Mouse (Mus musculus): ENCODE measurements at regions not wholly inside any gene's neighbourhood (a gene's known extent, or its start where the extent isn't known, plus 50 kb on each side); places are given as distances from the start of the nearest gene placed in this dataset.

DNA sequence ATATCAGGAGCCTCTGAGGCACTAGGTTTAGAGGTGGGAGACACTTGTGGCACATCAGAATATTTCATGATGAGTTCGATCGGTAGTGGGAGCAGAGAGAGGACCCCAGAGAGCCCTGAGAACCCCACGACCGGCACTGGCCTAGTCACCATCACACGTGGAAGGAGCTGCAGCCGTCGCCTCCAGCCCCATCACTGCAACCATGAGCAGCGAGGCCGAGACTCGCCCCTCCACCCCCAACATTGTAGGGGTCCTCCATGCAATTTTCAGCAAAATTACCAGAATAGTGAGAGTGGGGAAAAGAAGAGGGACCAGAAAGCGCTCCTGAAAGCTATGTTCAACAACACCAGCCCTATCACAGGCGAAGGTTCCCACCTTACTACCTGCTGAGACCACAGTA, 297.0 kb downstream of the Edem1 start:
- ATAC-seq (ENCODE audit: extremely low read depth, insufficient number of reproducible peaks, low FRiP score, low TSS enrichment), result no peak
- Histone ChIP-seq H3K4me2 (no peak overlapping the region), H3K4me3 (no peak overlapping the region), H3K9me3 (peaks cover 15% of the 10 kb centered on the region), H3K4me1 (no peaks in the 10 kb centered on the region), H3K9ac (no peak overlapping the region), H3K27ac (replicated peaks) (no peak overlapping the region), H3K27me3 (replicated peaks) (no peaks in the 10 kb centered on the region), H3K36me3 (no peaks in the 10 kb centered on the region)
- 82% methylated on average over 12 of the region's 12 CpGs for WGBS

DNA sequence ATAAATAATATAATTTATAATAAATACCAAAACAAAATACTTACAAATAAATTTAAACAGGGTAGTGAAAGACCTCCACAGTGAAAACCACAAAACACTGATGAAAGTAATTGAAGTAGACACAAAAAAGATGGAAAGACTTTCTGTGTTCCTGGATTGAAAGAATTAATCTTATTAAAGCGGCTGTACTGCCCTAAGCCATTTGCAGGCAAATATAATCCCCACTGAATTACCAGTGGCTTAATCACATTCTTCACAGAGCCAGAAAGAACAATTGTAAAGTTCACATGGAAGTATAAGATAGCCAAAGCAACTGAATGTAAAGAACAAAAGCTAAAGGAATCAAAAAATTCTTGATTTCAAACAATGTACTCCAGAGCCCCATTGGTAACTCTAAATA, 298.8 kb downstream of the Edem1 start:
- WGBS, result 71% methylated on average over 1 of the region's 1 CpGs
- H3K4me3 ChIP-seq, result no peak overlapping the region
- ATAC-seq (ENCODE audit: extremely low read depth, insufficient number of reproducible peaks, low FRiP score, low TSS enrichment), result no peak
- H3K9me3 ChIP-seq, result peaks cover 15% of the 10 kb centered on the region
- H3K36me3 ChIP-seq, result no peaks in the 10 kb centered on the region
- H3K27ac ChIP-seq (replicated peaks), result no peak overlapping the region
- H3K4me2 ChIP-seq, result no peak overlapping the region
- no peaks in the 10 kb centered on the region for H3K4me1 ChIP-seq
- H3K9ac ChIP-seq, result no peak overlapping the region
- no peaks in the 10 kb centered on the region for H3K27me3 ChIP-seq (replicated peaks)

DNA sequence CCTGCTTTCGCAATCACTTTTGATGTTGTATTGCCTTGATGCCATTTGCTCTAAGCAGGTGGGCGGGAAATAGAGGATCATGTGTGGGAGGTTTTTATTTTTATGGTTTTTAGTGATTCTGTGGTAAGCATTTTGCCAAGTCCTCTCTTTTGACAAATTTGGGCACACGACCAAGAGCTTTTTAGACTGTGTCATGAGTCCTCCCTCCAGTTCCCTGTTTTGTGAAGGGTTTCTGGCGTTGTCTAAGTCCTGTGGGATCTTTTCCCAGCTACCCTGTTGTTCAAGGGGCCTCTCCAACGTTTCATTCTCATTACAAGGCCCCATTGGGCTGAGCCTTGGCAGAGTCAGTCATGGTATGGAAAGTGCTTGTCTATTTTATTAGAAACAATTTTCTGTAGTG, 317.7 kb downstream of the Edem1 start:
- no peak overlapping the region for H3K4me3 ChIP-seq
- H3K4me2 ChIP-seq, result no peak overlapping the region
- ATAC-seq (ENCODE audit: extremely low read depth, insufficient number of reproducible peaks, low FRiP score, low TSS enrichment), result no peak
- no peaks in the 10 kb centered on the region for H3K4me1 ChIP-seq
- no peak overlapping the region for H3K9ac ChIP-seq
- no peak overlapping the region for H3K27ac ChIP-seq (replicated peaks)
- 66% methylated on average over 5 of the region's 5 CpGs for WGBS
- H3K9me3 ChIP-seq, result no peaks in the 10 kb centered on the region
- no peaks in the 10 kb centered on the region for H3K36me3 ChIP-seq
- H3K27me3 ChIP-seq (replicated peaks), result no peaks in the 10 kb centered on the region

DNA sequence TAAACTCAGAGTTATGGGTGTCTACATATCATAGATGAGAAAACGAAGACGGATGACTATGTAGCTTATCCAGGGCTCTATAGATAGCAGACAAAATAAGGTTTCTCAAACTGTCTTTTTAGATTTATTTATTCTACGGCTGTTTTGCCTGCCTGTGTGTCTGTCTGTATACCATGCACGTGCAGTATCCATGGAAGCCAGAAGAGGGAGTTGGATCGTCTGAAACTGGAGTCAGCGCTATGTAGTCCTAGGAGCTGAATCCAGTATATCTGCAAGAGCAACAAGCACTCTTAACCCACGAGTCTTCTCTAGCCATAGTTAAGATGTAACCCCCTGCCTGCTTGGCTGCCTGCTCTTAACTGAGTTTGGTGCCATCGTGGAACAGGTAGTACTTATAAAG, 320.6 kb downstream of the Edem1 start:
- H3K4me2 ChIP-seq, result no peak overlapping the region

DNA sequence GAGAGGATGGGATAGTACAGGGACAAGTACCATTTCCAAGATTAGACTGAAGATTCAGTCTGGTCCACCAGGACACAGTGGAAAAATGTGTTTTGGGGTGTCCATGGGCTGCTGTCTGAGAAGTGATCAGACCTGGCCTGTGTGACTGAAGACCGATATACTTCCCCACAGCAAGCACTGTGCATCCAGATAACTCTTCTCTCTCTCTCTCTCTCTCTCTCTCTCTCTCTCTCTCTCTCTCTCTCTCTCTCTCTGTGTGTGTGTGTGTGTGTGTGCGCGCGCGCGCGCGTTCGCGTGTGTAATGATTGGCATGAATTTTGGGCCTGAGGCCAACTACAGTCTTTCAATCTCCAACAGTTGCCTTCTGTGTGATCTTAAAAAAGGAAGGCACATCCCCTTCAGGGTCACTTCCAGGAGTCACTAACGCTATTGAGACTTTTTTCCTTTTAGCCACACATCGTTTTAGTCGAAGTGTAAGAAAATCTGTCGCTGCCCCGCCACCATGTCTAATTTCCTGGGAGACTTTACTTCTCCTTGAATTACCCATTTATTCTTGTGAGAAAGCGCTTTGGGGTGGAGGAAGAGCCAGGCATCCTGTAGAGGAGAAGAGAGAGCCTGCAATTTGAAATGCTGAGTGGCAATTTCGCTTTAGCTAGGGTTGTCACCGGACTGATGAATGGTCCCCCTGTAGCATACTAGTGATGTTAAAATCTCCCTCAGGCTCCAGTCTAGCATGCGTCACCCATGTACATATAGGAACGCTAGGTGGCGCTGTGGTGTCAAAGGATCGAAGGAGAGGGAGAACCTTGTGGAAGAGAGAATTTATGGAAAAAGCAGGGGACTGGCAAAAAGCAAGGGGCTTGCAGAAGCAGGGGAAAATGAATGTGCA, 321.8 kb downstream of the Edem1 start:
- no peak overlapping the region for H3K4me3 ChIP-seq
- no peak overlapping the region for H3K27ac ChIP-seq (replicated peaks)
- no peak overlapping the region for H3K9ac ChIP-seq
- no peaks in the 10 kb centered on the region for H3K36me3 ChIP-seq
- 44% methylated on average over 17 of the region's 22 CpGs for WGBS
- ATAC-seq (ENCODE audit: extremely low read depth, insufficient number of reproducible peaks, low FRiP score, low TSS enrichment), result 0 out of 2 replicates have a peak, but pooled peaks have one; percentile 42
- no peaks in the 10 kb centered on the region; the same call in 1 of the 2 replicates for H3K4me1 ChIP-seq
- H3K27me3 ChIP-seq (replicated peaks), result no peaks in the 10 kb centered on the region
- H3K9me3 ChIP-seq, result no peaks in the 10 kb centered on the region
- H3K4me2 ChIP-seq, result no peak overlapping the region

More for the DNA sequence above, 320.6 kb downstream of the Edem1 start:
- H3K4me3 ChIP-seq, result no peak overlapping the region
- no peaks in the 10 kb centered on the region for H3K36me3 ChIP-seq
- H3K9ac ChIP-seq, result no peak overlapping the region
- no peaks in the 10 kb centered on the region; the same call in 1 of the 2 replicates for H3K4me1 ChIP-seq
- no peak overlapping the region for H3K27ac ChIP-seq (replicated peaks)
- no peak for ATAC-seq (ENCODE audit: extremely low read depth, insufficient number of reproducible peaks, low FRiP score, low TSS enrichment)
- H3K27me3 ChIP-seq (replicated peaks), result no peaks in the 10 kb centered on the region
- WGBS, result 69% methylated on average over 8 of the region's 8 CpGs
- no peaks in the 10 kb centered on the region for H3K9me3 ChIP-seq

DNA sequence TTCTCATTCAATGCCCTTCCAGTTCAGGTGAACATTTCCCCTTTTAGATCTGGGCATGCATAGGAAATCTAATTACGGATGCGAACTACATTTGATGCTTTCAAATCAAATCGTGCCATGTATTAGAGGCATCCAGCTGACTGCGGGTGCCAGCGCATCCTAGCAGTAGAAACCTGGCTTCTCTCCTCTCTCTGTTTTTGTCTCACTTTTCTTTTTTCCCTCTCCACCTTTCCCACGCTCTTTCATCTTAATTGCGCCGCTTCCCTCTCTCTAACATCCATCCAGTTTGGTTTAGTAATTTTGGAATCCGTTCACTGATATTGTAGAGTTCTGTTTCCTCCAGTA, 322.4 kb downstream of the Edem1 start:
- no peaks in the 10 kb centered on the region for H3K27me3 ChIP-seq (replicated peaks)
- H3K9me3 ChIP-seq, result no peaks in the 10 kb centered on the region
- no peak overlapping the region for H3K4me3 ChIP-seq
- H3K4me2 ChIP-seq, result no peak overlapping the region
- no peaks in the 10 kb centered on the region for H3K36me3 ChIP-seq
- no peak overlapping the region for H3K27ac ChIP-seq (replicated peaks)
- H3K9ac ChIP-seq, result no peak overlapping the region
- WGBS, result 82% methylated on average over 9 of the region's 9 CpGs
- ATAC-seq (ENCODE audit: extremely low read depth, insufficient number of reproducible peaks, low FRiP score, low TSS enrichment), result no peak
- H3K4me1 ChIP-seq, result no peaks in the 10 kb centered on the region; the same call in 1 of the 2 replicates

DNA sequence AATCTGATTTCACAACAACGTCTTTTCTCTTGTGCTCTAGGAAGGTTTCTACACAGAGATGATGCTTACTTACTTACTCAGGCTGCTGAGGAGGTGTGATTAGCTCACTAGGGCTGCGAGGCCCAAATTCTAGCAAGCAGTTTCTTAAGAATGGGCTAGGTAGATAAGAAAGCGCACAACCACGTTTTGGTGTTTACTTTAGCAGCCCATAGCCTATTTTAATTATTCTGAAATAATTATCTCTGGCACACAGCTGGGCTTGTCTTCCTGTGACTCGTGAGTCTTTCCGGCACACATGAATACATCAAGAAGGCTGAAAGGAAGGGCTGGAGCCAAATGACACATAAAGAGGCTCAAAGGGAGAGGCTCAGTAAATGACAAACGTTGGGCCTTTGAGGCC, 325.2 kb downstream of the Edem1 start:
- no peaks in the 10 kb centered on the region for H3K27me3 ChIP-seq (replicated peaks)
- no peak for ATAC-seq (ENCODE audit: extremely low read depth, insufficient number of reproducible peaks, low FRiP score, low TSS enrichment)
- H3K4me3 ChIP-seq, result no peak overlapping the region
- H3K27ac ChIP-seq (replicated peaks), result no peak overlapping the region
- H3K9ac ChIP-seq, result no peak overlapping the region
- 47% methylated on average over 7 of the region's 7 CpGs for WGBS
- H3K4me1 ChIP-seq, result no peaks in the 10 kb centered on the region; the same call in 1 of the 2 replicates
- no peaks in the 10 kb centered on the region for H3K36me3 ChIP-seq
- no peak overlapping the region for H3K4me2 ChIP-seq
- H3K9me3 ChIP-seq, result no peaks in the 10 kb centered on the region

DNA sequence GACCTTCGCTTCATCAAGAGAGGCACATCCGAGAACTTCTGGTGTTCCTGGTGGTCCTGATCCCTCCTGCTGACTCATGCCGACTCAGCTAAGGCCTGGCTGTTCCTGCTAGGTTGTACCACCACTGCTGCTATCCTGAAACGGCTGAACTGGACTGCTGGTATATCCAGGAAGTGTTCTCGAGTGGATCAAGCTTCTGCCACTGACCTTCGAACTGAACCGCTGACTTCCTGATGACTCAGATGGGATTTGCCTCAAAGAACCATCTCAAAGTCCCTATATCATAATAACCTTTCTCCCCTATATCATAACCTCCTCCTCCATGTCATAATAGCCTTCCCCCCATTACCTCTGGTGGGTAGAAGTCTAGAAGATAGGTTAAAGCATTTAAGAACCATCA, 331.1 kb downstream of the Edem1 start:
- Histone ChIP-seq H3K36me3 (no peaks in the 10 kb centered on the region), H3K4me1 (no peaks in the 10 kb centered on the region), H3K4me3 (no peak overlapping the region), H3K27me3 (replicated peaks) (no peaks in the 10 kb centered on the region), H3K9me3 (no peaks in the 10 kb centered on the region), H3K4me2 (no peak overlapping the region), H3K9ac (no peak overlapping the region), H3K27ac (replicated peaks) (no peak overlapping the region)
- 69% methylated on average over 7 of the region's 7 CpGs for WGBS
- ATAC-seq (ENCODE audit: extremely low read depth, insufficient number of reproducible peaks, low FRiP score, low TSS enrichment), result no peak

DNA sequence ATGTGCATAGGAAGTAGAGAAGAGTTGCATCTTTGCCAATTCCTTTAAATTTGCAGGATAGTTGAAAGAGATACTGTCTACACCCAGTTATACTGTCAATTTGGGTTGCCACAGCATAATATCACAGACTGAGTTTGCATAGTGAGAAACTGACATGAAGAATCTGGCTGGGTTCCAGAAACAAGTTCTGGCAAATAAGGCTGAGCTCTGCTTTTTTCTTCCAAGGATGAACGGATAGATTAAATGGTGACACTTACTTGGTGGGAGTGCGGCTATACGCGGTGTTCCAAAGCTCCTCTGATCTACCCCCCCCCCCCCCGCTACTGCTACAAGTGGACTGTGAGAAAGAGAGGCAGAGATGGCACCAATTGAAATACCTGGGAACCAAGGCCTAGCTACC, 339.0 kb downstream of the Edem1 start:
- no peak overlapping the region for H3K4me2 ChIP-seq
- no peaks in the 10 kb centered on the region for H3K27me3 ChIP-seq (replicated peaks)
- H3K4me1 ChIP-seq, result no peaks in the 10 kb centered on the region
- H3K36me3 ChIP-seq, result no peaks in the 10 kb centered on the region
- no peak overlapping the region for H3K4me3 ChIP-seq
- no peak for ATAC-seq (ENCODE audit: extremely low read depth, insufficient number of reproducible peaks, low FRiP score, low TSS enrichment)
- no peak overlapping the region for H3K9ac ChIP-seq
- H3K9me3 ChIP-seq, result no peaks in the 10 kb centered on the region
- H3K27ac ChIP-seq (replicated peaks), result no peak overlapping the region
- 51% methylated on average over 5 of the region's 5 CpGs for WGBS

DNA sequence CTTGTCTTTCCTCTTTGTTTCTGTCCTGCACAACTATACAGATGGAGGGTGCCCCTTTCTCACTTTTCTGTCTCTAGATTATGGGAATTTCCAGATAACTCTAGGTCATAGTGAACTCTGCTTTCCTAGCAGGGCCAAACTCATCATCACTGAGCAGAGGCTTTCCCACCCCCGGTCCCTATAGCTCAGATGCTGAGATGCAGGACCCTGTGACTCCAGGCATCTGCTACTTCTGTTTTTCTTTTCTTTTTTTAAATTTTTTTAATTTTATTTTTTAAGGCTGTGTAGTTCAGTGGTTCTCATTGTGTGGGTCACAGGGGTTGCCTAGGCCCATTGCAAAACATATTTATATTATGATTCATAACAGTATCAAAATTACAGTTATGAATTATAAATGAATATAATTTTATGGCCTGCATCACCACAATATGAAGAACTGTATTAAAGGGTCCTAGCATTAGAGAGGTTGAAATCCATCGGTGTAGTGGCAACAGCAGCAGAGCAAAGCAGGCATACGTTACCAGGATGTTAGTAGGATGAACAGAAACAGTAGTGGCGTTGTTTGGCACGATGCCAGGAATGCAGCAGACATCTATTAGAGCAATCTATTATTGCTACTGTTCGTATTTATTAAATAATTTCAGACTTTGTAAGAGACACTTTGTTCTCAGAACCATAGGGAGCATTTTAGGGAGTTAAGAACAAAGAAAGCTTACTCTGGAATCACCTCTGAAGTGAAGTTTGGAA, 343.8 kb downstream of the Edem1 start:
- WGBS, result 49% methylated on average over 6 of the region's 6 CpGs
- Histone ChIP-seq H3K9ac (no peak overlapping the region), H3K27me3 (replicated peaks) (no peaks in the 10 kb centered on the region), H3K4me3 (no peak overlapping the region), H3K27ac (replicated peaks) (no peak overlapping the region), H3K4me1 (no peaks in the 10 kb centered on the region), H3K4me2 (no peak overlapping the region), H3K36me3 (no peaks in the 10 kb centered on the region), H3K9me3 (no peaks in the 10 kb centered on the region)
- ATAC-seq (ENCODE audit: extremely low read depth, insufficient number of reproducible peaks, low FRiP score, low TSS enrichment), result no peak

DNA sequence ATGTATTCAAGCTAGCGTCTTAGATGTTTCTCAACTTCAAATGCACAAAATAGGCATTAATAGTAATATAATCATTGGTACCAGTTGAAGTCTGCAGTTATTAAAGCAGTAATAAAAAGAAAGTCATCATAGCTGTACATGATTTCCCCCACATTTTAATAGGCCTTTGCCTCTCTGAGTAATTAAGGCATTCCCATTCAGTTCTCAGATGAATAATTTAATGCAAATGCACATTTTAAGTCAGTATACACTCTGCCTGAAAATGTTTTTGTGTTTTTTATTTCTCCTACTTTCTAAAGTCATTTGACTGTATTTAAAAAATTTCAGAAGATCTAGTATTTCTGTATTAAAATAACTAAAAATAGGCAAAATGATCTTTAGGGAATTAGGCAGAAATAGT, 344.6 kb downstream of the Edem1 start:
- H3K4me3 ChIP-seq, result no peak overlapping the region
- no peak overlapping the region for H3K27ac ChIP-seq (replicated peaks)
- no peaks in the 10 kb centered on the region for H3K4me1 ChIP-seq
- H3K36me3 ChIP-seq, result no peaks in the 10 kb centered on the region
- no peak for ATAC-seq (ENCODE audit: extremely low read depth, insufficient number of reproducible peaks, low FRiP score, low TSS enrichment)
- H3K9ac ChIP-seq, result no peak overlapping the region
- 73% methylated on average over 1 of the region's 1 CpGs for WGBS
- H3K27me3 ChIP-seq (replicated peaks), result no peaks in the 10 kb centered on the region
- no peaks in the 10 kb centered on the region for H3K9me3 ChIP-seq
- H3K4me2 ChIP-seq, result no peak overlapping the region

DNA sequence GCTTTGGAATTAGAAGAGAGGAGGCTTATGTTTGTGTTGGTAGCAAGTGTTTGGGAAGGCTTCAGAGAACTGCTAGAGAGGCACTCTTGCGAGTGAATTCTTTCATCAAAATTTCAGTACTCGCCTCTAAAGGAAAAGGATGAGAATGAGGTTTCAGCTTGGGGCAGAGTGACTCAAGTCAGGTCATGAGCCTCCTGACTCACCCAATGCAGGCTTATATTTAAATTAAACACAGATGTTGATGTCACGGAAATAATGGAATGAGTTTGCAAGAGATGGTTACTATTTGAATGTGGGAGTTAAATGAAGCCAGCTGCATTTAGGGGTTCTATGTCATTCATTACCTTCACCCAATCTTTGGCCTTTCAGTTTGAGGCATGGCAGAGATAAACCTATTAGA, 348.4 kb downstream of the Edem1 start:
- H3K9me3 ChIP-seq, result no peaks in the 10 kb centered on the region
- 59% methylated on average over 3 of the region's 3 CpGs for WGBS

More for the DNA sequence above, 348.4 kb downstream of the Edem1 start:
- H3K36me3 ChIP-seq, result no peaks in the 10 kb centered on the region
- H3K4me3 ChIP-seq, result no peak overlapping the region
- H3K4me1 ChIP-seq, result no peaks in the 10 kb centered on the region
- no peak overlapping the region for H3K27ac ChIP-seq (replicated peaks)
- ATAC-seq (ENCODE audit: extremely low read depth, insufficient number of reproducible peaks, low FRiP score, low TSS enrichment), result no peak
- H3K27me3 ChIP-seq (replicated peaks), result no peaks in the 10 kb centered on the region
- H3K9ac ChIP-seq, result no peak overlapping the region
- no peak overlapping the region for H3K4me2 ChIP-seq

All from heart, embryonic 13.5 days (tissue).